Mouse (Mus musculus) left cerebral cortex, adult 2 months (tissue): ENCODE measurements around the gene Arhgef19. TPM values are rescaled to one million over a fixed set of nuclear protein-coding genes. Genes with fewer than 3 reads are reported as not detected.

Experiments
- DNase-seq, 2 experiments: peaks; one replicate each; pipeline ENCODE4 v3.0.0; 2021 to 2022; ENCODE audit warnings: low spot score in 2 of 2, mixed read lengths in 1 of 2; ENCODE audit errors: extremely low spot score in 1 of 2
- H3K27ac ChIP-seq: fragments of 200-600 bp; 2 replicates; pipeline ENCODE4 v1.8.1; 2022
- H3K4me3 ChIP-seq: fragments of 200-600 bp; 2 replicates; pipeline ENCODE4 v1.8.1; 2022
- CTCF ChIP-seq: fragments of 200-600 bp; IDR thresholded peaks from 2 replicates; pipeline ENCODE4 v1.8.1; 2022; ENCODE audit warnings: antibody characterized with exemption, mild to moderate bottlenecking, moderate library complexity
- intact Hi-C: fragments of 180-260 bp; cut with DNase I; formaldehyde crosslinking; loops from one replicate; pipeline ENCODE4 v1.15.1; 2025
- total RNA-seq, 2 experiments: library from RNA; stranded (reverse); gene quantifications; 2 replicates each; pipeline ENCODE4 v1.2.3; 2021

The Arhgef19 gene
- total RNA-seq, 2 experiments from 2014 or later: 17.1 to 18.2 TPM

GRCm38 (mm10) chr4:141306057-141306456, 66.8 kb downstream of the Arhgef19 start:
- intact Hi-C loops: no loop called here
- H3K4me3 ChIP-seq: no peak overlapping the region
- no peak overlapping the region for H3K27ac ChIP-seq
- TF ChIP-seq CTCF: no peak
- DNase-seq: no peak

Other genes with a start within 250 kb of the Arhgef19 start
- 1 to 10 TPM; 4.8 to 4.9 TPM for gene Mfap2, start 229.1 kb upstream of the Arhgef19 start, total RNA-seq
- gene Crocc, start 178.9 kb upstream of the Arhgef19 start, total RNA-seq: 10 to 100 TPM; 68.1 to 71.3 TPM
- 10 to 100 TPM; 44.9 to 45.9 TPM for gene Necap2, start 161.1 kb upstream of the Arhgef19 start, total RNA-seq
- under 1 TPM; 0.26 to 0.61 TPM for gene Spata21, start 151.2 kb upstream of the Arhgef19 start, total RNA-seq
- 10 to 100 TPM; 44.4 to 59.1 TPM for gene Szrd1, start 99.7 kb upstream of the Arhgef19 start, total RNA-seq
- gene Fbxo42, start 91.6 kb upstream of the Arhgef19 start, total RNA-seq: 10 to 100 TPM; 29.3 to 30.3 TPM
- gene Rsg1, start 25.5 kb upstream of the Arhgef19 start, total RNA-seq: 1 to 10 TPM; 2.7 to 4.4 TPM
- gene Epha2, start 61.7 kb downstream of the Arhgef19 start, total RNA-seq: 1 to 10 TPM; 1.3 to 1.9 TPM
- gene Fam131c, start 128.7 kb downstream of the Arhgef19 start, total RNA-seq: 1 to 10 TPM; 3.4 to 4.7 TPM
- under 1 TPM in 1 of 2 experiments, not detected in 1; 0.36 TPM for gene Clcnka, start 159.2 kb downstream of the Arhgef19 start, total RNA-seq
- not detected for gene Clcnkb, start 176.5 kb downstream of the Arhgef19 start, total RNA-seq
- gene Hspb7, start 181.3 kb downstream of the Arhgef19 start, total RNA-seq: under 1 TPM; 0.40 to 0.57 TPM
- gene Srarp, start 196.6 kb downstream of the Arhgef19 start, total RNA-seq: 1 to 10 TPM; 3.8 to 4.2 TPM
- 10 to 100 TPM; 45.3 to 46.4 TPM for gene Zbtb17, start 205.2 kb downstream of the Arhgef19 start, total RNA-seq